Mouse (Mus musculus) liver, postnatal 0 days (tissue): Measurements from ENCODE around the gene Chtop. TPM values are rescaled to one million over a fixed set of nuclear protein-coding genes. Genes with fewer than 3 reads are reported as not detected.

Experiments
- ATAC-seq: fragments of 200-750 bp; cut with Nextera tagmentation; 2 replicates; pipeline ENCODE4 v1.8.0; 2017; ENCODE audit warnings: mild to moderate bottlenecking, moderate library complexity
- DNase-seq: peaks from one replicate; pipeline ENCODE4 v3.0.0-alpha.2; 2016
- H3K27ac ChIP-seq: fragments of 300-500 bp; sonication (generic); 2 replicates; pipeline ENCODE4 v1.5.1; 2014; ENCODE audit warnings: antibody characterized with exemption, moderate library complexity, mild to moderate bottlenecking, low read depth
- H3K27me3 ChIP-seq: fragments of 300-500 bp; sonication (generic); 2 replicates; pipeline ENCODE4 v1.6.1; 2014; ENCODE audit warnings: low read length, control low read depth, mixed read lengths; ENCODE audit not compliant: insufficient read depth
- H3K36me3 ChIP-seq: fragments of 300-500 bp; sonication (generic); replicated peaks from 2 replicates; pipeline ENCODE4 v1.6.1; 2014; ENCODE audit warnings: mild to moderate bottlenecking, control low read depth, low read length, moderate library complexity, mixed read lengths; ENCODE audit not compliant: insufficient read depth
- H3K4me1 ChIP-seq: fragments of 300-500 bp; sonication (generic); 2 replicates; pipeline ENCODE4 v1.6.1; 2014; ENCODE audit warnings: antibody characterized with exemption, mild to moderate bottlenecking, control low read depth; ENCODE audit not compliant: insufficient read depth
- H3K4me2 ChIP-seq: fragments of 300-500 bp; sonication (generic); 2 replicates; pipeline ENCODE4 v1.6.1; 2014; ENCODE audit warnings: low read depth, mild to moderate bottlenecking, low read length, moderate library complexity, mixed read lengths
- H3K4me3 ChIP-seq: fragments of 300-500 bp; sonication (generic); 2 replicates; pipeline ENCODE4 v1.5.1; 2014; ENCODE audit warnings: low read depth, low read length
- H3K9ac ChIP-seq: fragments of 300-500 bp; sonication (generic); replicated peaks from 2 replicates; pipeline ENCODE4 v1.6.1; 2014; ENCODE audit warnings: mild to moderate bottlenecking, moderate library complexity
- H3K9me3 ChIP-seq: fragments of 300-500 bp; sonication (generic); 2 replicates; pipeline ENCODE4 v1.6.1; 2016; ENCODE audit warnings: mild to moderate bottlenecking, control low read depth, low read length, mixed read lengths
- CTCF ChIP-seq: sonication (generic); IDR thresholded peaks from 2 replicates; pipeline ENCODE4 v1.5.1; 2016; ENCODE audit warnings: antibody characterized with exemption, low read depth
- EP300 ChIP-seq: IDR thresholded peaks from 2 replicates; pipeline ENCODE4 v1.6.1; 2016; ENCODE audit warnings: antibody characterized with exemption, low read depth, mild to moderate bottlenecking
- WGBS: fragments of 180-500 bp; shearing (Covaris S2); extraction: QIAGEN DNeasy Blood & Tissue Kit; methylation state at CpG from one replicate; pipeline ENCODE4 v1.1.7; 2014; ENCODE audit not compliant: insufficient replicate concordance; 5-methylcytosine and 5-hydroxymethylcytosine counted together
- polyA plus RNA-seq: library from polyadenylated mRNA; unstranded; fragments of >200 nt; fragmentation: Nextera tagmentation; extraction: Ambion mirVana; gene quantifications from 2 replicates; pipeline ENCODE4 v1.2.1, GENCODE M21; 2015

Chtop gene
- polyA plus RNA-seq, 1 experiment from 2014 or later: 42.9 TPM

DNA sequence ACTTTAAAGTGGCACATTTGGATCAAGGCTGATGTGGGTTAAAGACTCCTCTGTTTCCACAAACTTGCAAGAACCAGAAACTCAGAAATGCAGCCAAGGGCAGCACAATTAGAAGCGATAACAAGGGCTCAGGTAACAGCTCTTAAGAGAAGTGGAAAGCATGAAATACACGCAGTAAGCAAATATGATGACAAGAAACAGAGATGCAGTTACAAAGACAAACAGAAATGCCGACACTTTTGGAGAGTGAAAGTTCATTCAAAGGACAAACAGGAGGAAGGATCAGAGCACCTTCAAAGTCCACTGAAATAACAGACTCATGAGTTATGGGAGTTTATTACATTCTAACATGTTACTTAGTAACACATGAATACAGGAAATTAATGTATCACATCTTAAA lies 2.9 kb downstream of the Chtop start:
- no peak overlapping the region for H3K4me3 ChIP-seq
- no peak for ATAC-seq

GRCm38 (mm10) chr3:90505216-90505615 lies 4.1 kb downstream of the Chtop start:
- ATAC-seq (no peak), DNase-seq (no peak)
- H3K9ac ChIP-seq: no peak overlapping the region
- peaks cover 67% of the 10 kb centered on the region for H3K36me3 ChIP-seq
- no peak overlapping the region for H3K4me3 ChIP-seq
- H3K4me2 ChIP-seq: no peak overlapping the region
- H3K27ac ChIP-seq: no peak overlapping the region
- no peaks in the 10 kb centered on the region for H3K27me3 ChIP-seq
- H3K9me3 ChIP-seq: no peaks in the 10 kb centered on the region
- TF ChIP-seq CTCF (no peak), EP300 (no peak)
- WGBS: 91% methylated on average over 5 of the region's 5 CpGs
- peaks cover 8% of the 10 kb centered on the region for H3K4me1 ChIP-seq

More for the DNA sequence above, 2.9 kb downstream of the Chtop start:
- H3K27ac ChIP-seq: no peak overlapping the region
- H3K9me3 ChIP-seq: no peaks in the 10 kb centered on the region
- peaks cover 63% of the 10 kb centered on the region for H3K36me3 ChIP-seq
- TF ChIP-seq EP300 (no peak), CTCF (no peak)
- no peak for DNase-seq
- peaks cover 8% of the 10 kb centered on the region for H3K4me1 ChIP-seq
- WGBS: 78% methylated on average over 3 of the region's 3 CpGs
- H3K9ac ChIP-seq: no peak overlapping the region
- H3K27me3 ChIP-seq: no peaks in the 10 kb centered on the region
- no peak overlapping the region for H3K4me2 ChIP-seq

GRCm38 (mm10) chr3:90503444-90503843 lies 5.9 kb downstream of the Chtop start:
- WGBS: 88% methylated on average over 4 of the region's 4 CpGs
- ATAC-seq: no peak
- no peak overlapping the region for H3K9ac ChIP-seq

GRCm38 (mm10) chr3:90497597-90497996 lies 11.7 kb downstream of the Chtop start:
- TF ChIP-seq EP300 (no peak), CTCF (no peak)
- peaks cover 63% of the 10 kb centered on the region for H3K36me3 ChIP-seq

More at GRCm38 (mm10) chr3:90503444-90503843, 5.9 kb downstream of the Chtop start:
- H3K4me2 ChIP-seq: no peak overlapping the region
- DNase-seq: no peak
- TF ChIP-seq EP300 (no peak), CTCF (no peak)
- H3K27me3 ChIP-seq: no peaks in the 10 kb centered on the region
- H3K36me3 ChIP-seq: peaks cover 75% of the 10 kb centered on the region
- H3K27ac ChIP-seq: no peak overlapping the region
- H3K9me3 ChIP-seq: no peaks in the 10 kb centered on the region
- no peak overlapping the region for H3K4me3 ChIP-seq
- peaks cover 8% of the 10 kb centered on the region for H3K4me1 ChIP-seq

DNA sequence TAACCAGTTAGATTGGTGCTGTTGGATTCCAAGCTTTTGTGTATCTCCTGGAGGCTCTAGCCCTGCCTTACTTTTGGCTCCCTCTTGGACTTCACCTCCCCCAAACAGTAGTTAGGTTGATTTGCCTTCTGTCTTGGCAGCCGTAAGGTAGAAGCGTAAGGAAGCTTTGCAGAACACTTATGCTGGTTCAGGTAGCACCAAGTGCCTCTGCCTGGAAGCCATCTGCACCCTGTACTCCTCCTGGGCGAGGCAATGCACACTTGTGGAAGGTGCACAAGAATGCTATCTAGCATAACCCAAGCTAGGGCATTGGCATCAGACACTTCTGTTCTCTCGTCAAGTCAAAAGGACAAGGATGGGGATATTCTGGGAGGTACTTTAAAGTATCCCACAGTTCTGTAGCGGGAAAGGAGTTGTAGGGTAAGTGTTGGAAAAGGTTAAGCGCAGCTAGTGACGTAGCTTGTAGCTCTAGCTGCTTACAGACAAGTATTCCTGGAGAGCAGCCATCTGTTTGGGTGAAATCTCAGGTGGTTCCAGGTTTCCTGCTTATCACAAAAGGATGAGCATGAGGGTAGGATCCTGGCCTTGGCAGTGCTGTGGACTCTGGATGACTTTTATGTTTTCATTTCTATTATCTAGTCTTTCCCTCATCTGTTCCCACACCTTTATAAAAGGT lies 13.3 kb downstream of the Chtop start:
- H3K27me3 ChIP-seq: no peaks in the 10 kb centered on the region
- H3K36me3 ChIP-seq: peaks cover 48% of the 10 kb centered on the region
- WGBS: 95% methylated on average over 7 of the region's 7 CpGs
- H3K4me3 ChIP-seq: no peak overlapping the region
- no peak overlapping the region for H3K27ac ChIP-seq
- no peak overlapping the region for H3K9ac ChIP-seq
- DNase-seq: no peak
- TF ChIP-seq CTCF (no peak), EP300 (no peak)
- ATAC-seq: no peak
- no peak overlapping the region for H3K4me2 ChIP-seq
- no peaks in the 10 kb centered on the region for H3K9me3 ChIP-seq
- 0 out of 2 replicates have a peak, but pooled peaks cover 3% of the 10 kb centered on the region for H3K4me1 ChIP-seq

More at GRCm38 (mm10) chr3:90497597-90497996, 11.7 kb downstream of the Chtop start:
- ATAC-seq (no peak), DNase-seq (no peak)
- no peak overlapping the region for H3K4me2 ChIP-seq
- H3K9ac ChIP-seq: no peak overlapping the region
- H3K4me1 ChIP-seq: 0 out of 2 replicates have a peak, but pooled peaks cover 3% of the 10 kb centered on the region
- H3K9me3 ChIP-seq: no peaks in the 10 kb centered on the region
- H3K27me3 ChIP-seq: no peaks in the 10 kb centered on the region
- H3K4me3 ChIP-seq: no peak overlapping the region
- H3K27ac ChIP-seq: no peak overlapping the region

DNA sequence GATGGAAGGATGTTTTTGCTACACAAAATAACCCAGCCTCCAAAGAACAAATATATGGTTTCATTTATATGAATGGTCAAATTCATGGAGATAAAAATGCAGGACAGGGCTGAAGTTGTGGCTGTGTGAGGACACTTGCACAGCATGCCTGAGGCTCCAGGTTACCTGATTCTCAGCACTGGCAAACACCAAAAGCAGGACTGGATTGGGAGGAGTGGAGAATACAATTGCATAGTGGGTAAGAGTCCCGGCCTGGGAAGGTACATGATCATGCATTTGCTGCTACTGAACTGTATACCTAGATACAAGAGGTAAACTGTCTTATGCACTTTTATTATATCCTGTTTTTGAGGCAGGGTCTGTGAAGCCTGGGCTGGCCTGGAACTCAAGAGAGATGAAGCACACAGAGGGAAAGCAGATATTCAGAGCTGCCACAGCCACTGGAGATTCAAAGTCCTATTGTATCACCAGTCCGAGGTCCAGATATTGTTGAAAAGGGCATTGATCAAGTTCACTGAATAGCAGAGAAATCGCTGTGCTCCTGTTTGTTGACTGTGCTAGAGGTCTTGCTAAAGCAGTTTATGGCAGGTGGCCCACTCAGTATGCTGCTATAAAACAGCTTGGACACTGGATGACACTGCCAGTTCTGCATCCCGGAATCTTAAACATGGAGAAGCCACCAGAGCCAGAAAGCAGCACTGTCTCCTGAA lies 15.3 kb downstream of the Chtop start:
- TF ChIP-seq CTCF (no peak), EP300 (peak; percentile 41; the same call in 1 of the 2 replicates)
- Histone ChIP-seq H3K27ac (peak overlapping the region; percentile 60), H3K36me3 (peaks cover 41% of the 10 kb centered on the region), H3K4me2 (peak overlapping the region; percentile 32; the same call in 1 of the 2 replicates), H3K4me1 (peaks cover 8% of the 10 kb centered on the region), H3K9me3 (no peaks in the 10 kb centered on the region), H3K27me3 (no peaks in the 10 kb centered on the region), H3K4me3 (no peak overlapping the region), H3K9ac (no peak overlapping the region)
- no peak for DNase-seq
- WGBS: 58% methylated on average over 4 of the region's 4 CpGs
- ATAC-seq: peak; percentile 44
